Mouse (Mus musculus) hindbrain, embryonic 10.5 days (tissue): Measurements from ENCODE around the gene BC049352. TPM values are rescaled to one million over a fixed set of nuclear protein-coding genes. Genes with fewer than 3 reads are reported as not detected.

Experiments used
- DNase-seq: peaks from one replicate; pipeline ENCODE4 v3.0.0-alpha.2; 2017; ENCODE audit warnings: low spot score
- H3K27ac ChIP-seq: fragments of 300-500 bp; sonication (generic); 2 replicates; pipeline ENCODE4 v1.5.1; 2016; ENCODE audit warnings: mild to moderate bottlenecking, moderate library complexity
- H3K27me3 ChIP-seq: fragments of 300-500 bp; sonication (generic); 2 replicates; pipeline ENCODE4 v1.6.1; 2016; ENCODE audit warnings: mild to moderate bottlenecking; ENCODE audit not compliant: poor library complexity, insufficient read depth, severe bottlenecking
- H3K36me3 ChIP-seq: fragments of 300-500 bp; sonication (generic); 2 replicates; pipeline ENCODE4 v1.6.1; 2016; ENCODE audit warnings: mild to moderate bottlenecking, moderate library complexity
- H3K4me1 ChIP-seq: fragments of 300-500 bp; sonication (generic); replicated peaks from 2 replicates; pipeline ENCODE4 v1.6.1; 2016; ENCODE audit warnings: mild to moderate bottlenecking
- H3K4me3 ChIP-seq: fragments of 300-500 bp; sonication (generic); 2 replicates; pipeline ENCODE4 v1.5.1; 2016; ENCODE audit warnings: mild to moderate bottlenecking, moderate library complexity
- H3K9me3 ChIP-seq: fragments of 300-500 bp; sonication (generic); 2 replicates; pipeline ENCODE4 v1.6.1; 2016; ENCODE audit warnings: mild to moderate bottlenecking, moderate library complexity
- WGBS: fragments of 180-500 bp; shearing (Covaris S2); methylation state at CpG from one replicate; pipeline ENCODE4 v1.1.7; 2016; 5-methylcytosine and 5-hydroxymethylcytosine counted together
- polyA plus RNA-seq: library from polyadenylated mRNA; unstranded; fragments of >200 nt; fragmentation: Nextera tagmentation; extraction: Ambion mirVana; gene quantifications from 2 replicates; pipeline ENCODE4 v1.2.1, GENCODE M21; 2016

BC049352 gene
- polyA plus RNA-seq, 1 experiment from 2014 or later: not detected

GRCm38 (mm10) chr9:45294210-45295011 lies 112.6 kb downstream of the BC049352 start:
- no peak for DNase-seq
- H3K27ac ChIP-seq: no peak overlapping the region
- peaks cover 9% of the 10 kb centered on the region for H3K4me1 ChIP-seq
- peaks cover 25% of the 10 kb centered on the region; the same call in 1 of the 2 replicates for H3K27me3 ChIP-seq
- no peaks in the 10 kb centered on the region for H3K36me3 ChIP-seq
- no peak overlapping the region for H3K4me3 ChIP-seq
- 30% methylated on average over 10 of the region's 10 CpGs for WGBS
- H3K9me3 ChIP-seq: no peaks in the 10 kb centered on the region

GRCm38 (mm10) chr9:45299231-45300006 lies 117.6 kb downstream of the BC049352 start:
- Histone ChIP-seq H3K27me3 (peaks cover 25% of the 10 kb centered on the region; the same call in 1 of the 2 replicates), H3K36me3 (no peaks in the 10 kb centered on the region), H3K4me3 (no peak overlapping the region), H3K27ac (no peak overlapping the region), H3K9me3 (no peaks in the 10 kb centered on the region; the same call in 1 of the 2 replicates), H3K4me1 (peaks cover 12% of the 10 kb centered on the region)
- WGBS: 78% methylated on average over 11 of the region's 11 CpGs
- DNase-seq: peak; percentile 51

Other genes with a start within 250 kb of the BC049352 start
- gene Ube4a, start 216.4 kb upstream of the BC049352 start, polyA plus RNA-seq: 22.7 and 25.0 TPM in 2 replicates
- 0.31 TPM in 1 of 2 replicates, not detected in the other for gene Cd3g, start 201.6 kb upstream of the BC049352 start, polyA plus RNA-seq
- not detected in 2 replicates for gene Cd3d, start 200.2 kb upstream of the BC049352 start, polyA plus RNA-seq
- not detected in 2 replicates for gene Cd3e, start 172.4 kb upstream of the BC049352 start, polyA plus RNA-seq
- 2.8 and 4.3 TPM in 2 replicates for gene Mpzl2, start 142.2 kb upstream of the BC049352 start, polyA plus RNA-seq
- gene Mpzl3, start 126.8 kb upstream of the BC049352 start, polyA plus RNA-seq: 2.0 and 2.6 TPM in 2 replicates
- 0.38 and 0.60 TPM in 2 replicates for gene Jaml, start 102.8 kb upstream of the BC049352 start, polyA plus RNA-seq
- 3.5 and 4.3 TPM in 2 replicates for gene Scn2b, start 64.2 kb upstream of the BC049352 start, polyA plus RNA-seq
- gene Scn4b, start 43.6 kb upstream of the BC049352 start, polyA plus RNA-seq: 0.58 and 0.62 TPM in 2 replicates
- 0.22 TPM in 1 of 2 replicates, not detected in the other for gene Tmprss4, start 22.1 kb downstream of the BC049352 start, polyA plus RNA-seq
- gene Il10ra, start 87.1 kb downstream of the BC049352 start, polyA plus RNA-seq: 0.65 and 0.71 TPM in 2 replicates
- 0.11 and 0.12 TPM in 2 replicates for gene Tmprss13, start 137.1 kb downstream of the BC049352 start, polyA plus RNA-seq
- 155 and 167 TPM in 2 replicates for gene Fxyd6, start 188.2 kb downstream of the BC049352 start, polyA plus RNA-seq
- 0.93 and 1.1 TPM in 2 replicates for gene Fxyd2, start 217.7 kb downstream of the BC049352 start, polyA plus RNA-seq
- 0.78 and 0.92 TPM in 2 replicates for gene Dscaml1, start 244.6 kb downstream of the BC049352 start, polyA plus RNA-seq